Mouse (Mus musculus) MEL (cell line): ENCODE measurements around the gene Olfm4. TPM values are rescaled to one million over a fixed set of nuclear protein-coding genes. Genes with fewer than 3 reads are reported as not detected.

ENCODE experiments used
- DNase-seq: peaks from one replicate; pipeline ENCODE4 v3.0.0; 2011; ENCODE audit warnings: low read depth, low spot score
- H3K27ac ChIP-seq: 2 replicates; pipeline ENCODE4 v1.5.1; 2012; ENCODE audit warnings: low read depth, mild to moderate bottlenecking, control low read depth, low read length, moderate library complexity; ENCODE audit not compliant: control insufficient read depth
- H3K27me3 ChIP-seq, 2 experiments: fragments of 150-350 bp in 1 of 2; sonication (generic) in 1 of 2; 2 replicates each; pipeline ENCODE4 v1.6.1; 2012; ENCODE audit warnings: low read length in 2 of 2, mild to moderate bottlenecking in 2 of 2, improper control_type of control experiment in 1 of 2, moderate library complexity in 1 of 2; ENCODE audit not compliant: insufficient read depth in 2 of 2, control insufficient read depth in 1 of 2
- H3K36me3 ChIP-seq, 2 experiments: 2 replicates each; pipeline ENCODE4 v1.6.1; 2012 to 2014; ENCODE audit warnings: low read length in 2 of 2, improper control_type of control experiment in 1 of 2, inconsistent platforms in 1 of 2, mild to moderate bottlenecking in 1 of 2; ENCODE audit not compliant: insufficient read depth in 2 of 2, control insufficient read depth in 1 of 2
- H3K4me1 ChIP-seq, 2 experiments: fragments of 150-350 bp in 1 of 2; sonication (generic) in 1 of 2; 2 replicates each; pipeline ENCODE4 v1.6.1; 2012; ENCODE audit warnings: low read length in 2 of 2, improper control_type of control experiment in 1 of 2, mild to moderate bottlenecking in 1 of 2; ENCODE audit not compliant: insufficient read depth in 2 of 2, control insufficient read depth in 1 of 2
- H3K4me3 ChIP-seq, 2 experiments: fragments of 150-350 bp in 1 of 2; sonication (generic) in 1 of 2; 2 replicates each; pipeline ENCODE4 v1.5.1; 2012; ENCODE audit warnings: low read depth in 2 of 2, low read length in 2 of 2, mild to moderate bottlenecking in 2 of 2, moderate library complexity in 2 of 2, control low read depth in 1 of 2, improper control_type of control experiment in 1 of 2; ENCODE audit not compliant: control insufficient read depth in 1 of 2, insufficient read depth in 1 of 2
- H3K79me2 ChIP-seq: 2 replicates; pipeline ENCODE4 v1.6.1; 2012; ENCODE audit warnings: mild to moderate bottlenecking, low read length, moderate library complexity; ENCODE audit not compliant: control insufficient read depth, poor library complexity, insufficient read depth
- H3K9ac ChIP-seq: 2 replicates; pipeline ENCODE4 v1.6.1; 2012; ENCODE audit warnings: low read depth, mild to moderate bottlenecking, control low read depth, low read length, moderate library complexity; ENCODE audit not compliant: control insufficient read depth, poor library complexity, severe bottlenecking
- H3K9me3 ChIP-seq: fragments of 150-350 bp; sonication (generic); replicated peaks from 2 replicates; pipeline ENCODE4 v1.6.1; 2012; ENCODE audit warnings: mild to moderate bottlenecking, low read length, improper control_type of control experiment, moderate library complexity; ENCODE audit not compliant: insufficient read depth
- BHLHE40 ChIP-seq: IDR thresholded peaks from 2 replicates; pipeline ENCODE4 v1.6.1; 2012; ENCODE audit warnings: low read depth, mild to moderate bottlenecking, inconsistent platforms, low read length, improper control_type of control experiment, borderline replicate concordance
- CHD2 ChIP-seq: IDR thresholded peaks from 2 replicates; pipeline ENCODE4 v1.6.1; 2011; ENCODE audit warnings: low read length, improper control_type of control experiment
- CTCF ChIP-seq, 3 experiments: IDR thresholded peaks in 2 of 3; conservative IDR thresholded peaks in 1 of 3; 2 replicates each; pipeline ENCODE4 v1.5.1; 2011 to 2012; ENCODE audit warnings: low read length in 3 of 3, low read depth in 2 of 3, mild to moderate bottlenecking in 2 of 3, improper control_type of control experiment in 1 of 3, inconsistent platforms in 1 of 3, mixed read lengths in 1 of 3, moderate library complexity in 1 of 3; ENCODE audit not compliant: control insufficient read depth in 1 of 3, insufficient read depth in 1 of 3, poor library complexity in 1 of 3, severe bottlenecking in 1 of 3
- ELF1 ChIP-seq: IDR thresholded peaks from 2 replicates; pipeline ENCODE4 v1.6.1; 2014; ENCODE audit warnings: low read depth, mild to moderate bottlenecking, inconsistent platforms, low read length, improper control_type of control experiment, moderate library complexity
- ETS1 ChIP-seq: IDR thresholded peaks from 2 replicates; pipeline ENCODE4 v1.6.1; 2012; ENCODE audit warnings: low read depth, mild to moderate bottlenecking, inconsistent platforms, low read length, improper control_type of control experiment, moderate library complexity
- GABPA ChIP-seq: IDR thresholded peaks from 2 replicates; pipeline ENCODE4 v1.6.1; 2012; ENCODE audit warnings: low read depth, mild to moderate bottlenecking, inconsistent platforms, low read length, improper control_type of control experiment, moderate library complexity
- GATA1 ChIP-seq: IDR thresholded peaks from 2 replicates; pipeline ENCODE4 v1.6.1; 2011; ENCODE audit warnings: low read depth, low read length, improper control_type of control experiment
- HCFC1 ChIP-seq: IDR thresholded peaks from 2 replicates; pipeline ENCODE4 v1.6.1; 2012; ENCODE audit warnings: low read depth, mild to moderate bottlenecking, inconsistent platforms, low read length, improper control_type of control experiment, moderate library complexity
- KAT2A ChIP-seq: conservative IDR thresholded peaks from 2 replicates; pipeline ENCODE4 v1.6.1; 2012; ENCODE audit warnings: low read depth, low read length, improper control_type of control experiment, inconsistent platforms
- MXI1 ChIP-seq: IDR thresholded peaks from 2 replicates; pipeline ENCODE4 v1.6.1; 2011; ENCODE audit warnings: mild to moderate bottlenecking, low read depth, low read length, improper control_type of control experiment
- MYB ChIP-seq: IDR thresholded peaks from 2 replicates; pipeline ENCODE4 v1.6.1; 2011; ENCODE audit warnings: mild to moderate bottlenecking, low read depth, low read length, improper control_type of control experiment
- MYC ChIP-seq: IDR thresholded peaks from 2 replicates; pipeline ENCODE4 v1.6.1; 2011; ENCODE audit warnings: low read depth, mild to moderate bottlenecking, low read length, improper control_type of control experiment, moderate library complexity
- NRF1 ChIP-seq: IDR thresholded peaks from 2 replicates; pipeline ENCODE4 v1.6.1; 2014; ENCODE audit warnings: low read depth, mild to moderate bottlenecking, inconsistent platforms, low read length, improper control_type of control experiment, moderate library complexity; ENCODE audit not compliant: poor library complexity, insufficient read depth, severe bottlenecking
- POLR2A ChIP-seq, 2 experiments: IDR thresholded peaks; 2 replicates each; pipeline ENCODE4 v1.6.1; 2011 to 2012; ENCODE audit warnings: low read length in 2 of 2, mild to moderate bottlenecking in 2 of 2, control low read depth in 1 of 2, improper control_type of control experiment in 1 of 2, low read depth in 1 of 2, moderate library complexity in 1 of 2; ENCODE audit not compliant: control insufficient read depth in 1 of 2, insufficient read depth in 1 of 2, poor library complexity in 1 of 2
- POLR2AphosphoS2 ChIP-seq: IDR thresholded peaks from 2 replicates; pipeline ENCODE4 v1.6.1; 2011; ENCODE audit warnings: low read length, improper control_type of control experiment
- SMC3 ChIP-seq: IDR thresholded peaks from 2 replicates; pipeline ENCODE4 v1.6.1; 2011; ENCODE audit warnings: low read depth, low read length, improper control_type of control experiment
- TAL1 ChIP-seq: IDR thresholded peaks from 2 replicates; pipeline ENCODE4 v1.6.1; 2012; ENCODE audit warnings: mild to moderate bottlenecking, inconsistent platforms, low read length, moderate library complexity, mixed read lengths
- TCF12 ChIP-seq: IDR thresholded peaks from 2 replicates; pipeline ENCODE4 v1.6.1; 2014; ENCODE audit warnings: low read depth, mild to moderate bottlenecking, inconsistent platforms, low read length, improper control_type of control experiment, moderate library complexity
- UBTF ChIP-seq: IDR thresholded peaks from 2 replicates; pipeline ENCODE4 v1.6.1; 2012; ENCODE audit warnings: low read depth, mild to moderate bottlenecking, inconsistent platforms, low read length, improper control_type of control experiment, moderate library complexity, borderline replicate concordance; ENCODE audit not compliant: insufficient read depth
- USF1 ChIP-seq: IDR thresholded peaks from 2 replicates; pipeline ENCODE4 v1.6.1; 2014; ENCODE audit warnings: low read depth, mild to moderate bottlenecking, inconsistent platforms, low read length, improper control_type of control experiment, moderate library complexity
- ZC3H11A ChIP-seq: IDR thresholded peaks from 2 replicates; pipeline ENCODE4 v1.6.1; 2012; ENCODE audit warnings: low read depth, mild to moderate bottlenecking, inconsistent platforms, low read length, improper control_type of control experiment
- ZKSCAN1 ChIP-seq: IDR thresholded peaks from 2 replicates; pipeline ENCODE4 v1.6.1; 2012; ENCODE audit warnings: low read depth, mild to moderate bottlenecking, inconsistent platforms, low read length, improper control_type of control experiment, moderate library complexity
- polyA plus RNA-seq, 2 experiments: library from polyadenylated mRNA; stranded (reverse) in 1 of 2; unstranded in 1 of 2; fragments of >175 nt in 1 of 2; fragments of >200 nt in 1 of 2; gene quantifications; 2 replicates each; pipeline versions ENCODE4 v1.2.1 to v1.2.4; 2012; ENCODE audit warnings: low replicate concordance in 2 of 2, low read depth in 1 of 2; ENCODE audit not compliant: insufficient read length in 2 of 2, insufficient read depth in 1 of 2, missing spikeins in 1 of 2
- total RNA-seq: library from RNA; depleted of rRNA; stranded (reverse); fragments of 300-350 nt; gene quantifications from 2 replicates; pipeline ENCODE4 v1.2.3, GENCODE M21; 2012

Gene Olfm4
- total and polyA plus RNA-seq, 3 experiments: not detected

DNA sequence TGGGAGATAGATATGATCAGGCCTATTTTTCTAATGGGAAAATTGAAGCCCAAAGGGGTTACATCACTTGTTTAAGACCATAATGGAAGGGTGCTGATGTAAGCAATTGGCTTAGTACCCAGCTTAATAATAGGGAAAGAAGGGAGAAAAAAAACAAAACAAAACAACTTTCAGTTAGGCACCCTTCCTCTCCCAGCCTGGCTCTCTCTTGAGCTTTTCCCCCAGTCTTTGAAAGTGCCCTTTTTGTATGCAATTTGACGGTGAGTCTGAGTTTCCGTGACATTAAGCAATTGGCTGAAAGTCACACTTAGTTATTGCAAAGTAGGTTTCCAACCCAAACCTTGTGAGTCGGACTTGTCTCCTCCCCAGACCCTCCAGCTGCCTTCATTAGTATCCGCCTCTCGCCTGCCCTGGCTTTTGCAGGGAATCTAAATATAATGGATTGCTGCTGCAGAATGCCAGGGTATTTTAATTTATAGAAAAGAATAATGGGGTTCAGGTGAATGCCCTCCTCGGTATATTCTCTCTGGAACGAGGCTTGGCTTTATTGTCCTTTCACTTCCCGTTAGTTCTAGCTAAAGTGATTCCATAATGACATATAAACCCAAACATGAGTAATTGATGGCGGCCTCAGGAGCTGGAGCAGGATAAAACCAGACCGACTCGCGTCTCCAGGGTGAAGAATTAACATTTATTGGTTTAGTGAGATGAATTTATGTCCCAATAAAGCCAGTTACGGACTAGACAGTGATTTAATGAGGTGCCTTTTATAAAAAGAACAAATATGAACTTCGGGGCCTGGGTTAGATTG is 12.7 kb upstream of the Olfm4 start:
- Histone ChIP-seq H3K27ac (no peak overlapping the region), H3K4me1 (no peaks in the 10 kb centered on the region), H3K79me2 (no peaks in the 10 kb centered on the region), H3K4me3 (no peak overlapping the region), H3K9me3 (no peaks in the 10 kb centered on the region), H3K27me3 (no peaks in the 10 kb centered on the region), H3K9ac (no peak overlapping the region), H3K36me3 (no peaks in the 10 kb centered on the region)
- DNase-seq: no peak
- TF ChIP-seq ELF1: no peak
- TF ChIP-seq, all 39 proteins: peak for 0

GRCm38 (mm10) chr14:79981437-79981836 is 2.4 kb upstream of the Olfm4 start:
- no peaks in the 10 kb centered on the region for H3K27me3 ChIP-seq
- no peak for TF ChIP-seq MXI1
- no peak for TF ChIP-seq HCFC1
- TF ChIP-seq USF1: no peak
- no peak for TF ChIP-seq TAL1
- TF ChIP-seq MYC: no peak
- no peak for TF ChIP-seq GABPA
- TF ChIP-seq ETS1: no peak
- H3K36me3 ChIP-seq: no peaks in the 10 kb centered on the region
- no peak overlapping the region for H3K27ac ChIP-seq
- no peaks in the 10 kb centered on the region for H3K9me3 ChIP-seq
- DNase-seq: no peak
- no peaks in the 10 kb centered on the region for H3K4me1 ChIP-seq
- no peak overlapping the region for H3K9ac ChIP-seq
- H3K4me3 ChIP-seq: no peak overlapping the region
- H3K79me2 ChIP-seq: no peaks in the 10 kb centered on the region

DNA sequence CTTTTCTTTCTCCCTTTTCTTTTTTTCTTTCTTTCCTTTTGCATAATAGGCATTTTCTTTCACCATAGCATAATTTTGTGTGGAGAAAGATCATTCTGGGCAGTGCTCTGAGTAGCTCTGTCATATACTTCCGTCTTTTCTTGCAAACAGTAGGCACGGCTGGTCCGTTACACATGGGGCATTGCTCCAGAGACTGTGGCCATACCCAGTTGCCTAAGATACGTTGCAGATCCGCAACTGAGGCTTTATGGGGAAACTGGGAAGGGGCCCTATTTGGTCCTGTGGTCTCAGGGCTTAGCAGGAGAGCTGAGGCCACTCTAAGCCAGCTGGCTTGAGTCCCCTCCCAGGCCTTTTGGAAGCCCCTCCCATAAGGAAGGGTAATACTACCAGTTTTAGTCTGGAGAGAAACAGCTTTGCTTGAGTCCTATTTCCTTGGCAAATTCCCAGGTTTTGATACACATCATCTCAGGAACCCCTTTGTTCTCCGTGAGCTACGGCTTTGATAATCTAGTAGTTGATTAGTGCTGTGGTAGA is 1.3 kb downstream of the Olfm4 start:
- H3K4me1 ChIP-seq: no peaks in the 10 kb centered on the region
- H3K27me3 ChIP-seq: no peaks in the 10 kb centered on the region
- no peak overlapping the region for H3K9ac ChIP-seq
- TF ChIP-seq CHD2 (no peak), TAL1 (no peak), ZKSCAN1 (no peak), POLR2AphosphoS2 (no peak), TCF12 (no peak), POLR2A (IDR thresholded peaks at IDR 0.05; ENCODE audit: control insufficient read depth in 1 of 2, insufficient read depth in 1 of 2, low read depth in 1 of 2, low read length in 2 of 2, poor library complexity in 1 of 2) (no peak), ZC3H11A (no peak), CTCF (IDR thresholded peaks at IDR 0.05 in 2 of 3, conservative IDR thresholded peaks at IDR 0.05 in 1 of 3; ENCODE audit: control insufficient read depth in 1 of 3, insufficient read depth in 1 of 3, low read depth in 2 of 3, low read length in 3 of 3, poor library complexity in 1 of 3, severe bottlenecking in 1 of 3) (no peak), BHLHE40 (no peak), KAT2A (no peak), SMC3 (no peak), MYB (no peak), NRF1 (no peak), HCFC1 (no peak), GATA1 (no peak), UBTF (no peak)
- no peaks in the 10 kb centered on the region for H3K9me3 ChIP-seq
- H3K27ac ChIP-seq: no peak overlapping the region
- H3K79me2 ChIP-seq: no peaks in the 10 kb centered on the region
- no peaks in the 10 kb centered on the region for H3K36me3 ChIP-seq
- no peak overlapping the region for H3K4me3 ChIP-seq
- no peak for DNase-seq
